Mouse (Mus musculus): ENCODE results near the gene Kctd14.
"Not testable (repeated sequence)": the region's sequence is repeated elsewhere in the genome, so short reads cannot be mapped to it uniquely, and the experiment has no call there.

Gene Kctd14

GRCm38 (mm10) chr7:97451023-97451422 lies at the start of gene Kctd14:
Gene Kctd14 (plus strand): TSS chr7:97451323.
- not testable (repeated sequence) for DNase-seq (ENCODE audit: low spot score)

GRCm38 (mm10) chr7:97407145-97407544 lies 44.0 kb upstream of the Kctd14 start:
- DNase-seq (ENCODE audit: low spot score): no peak

GRCm38 (mm10) chr7:97411106-97411505 lies 40.0 kb upstream of the Kctd14 start:
- no peak for DNase-seq (ENCODE audit: low spot score)

- DNase-seq (ENCODE audit: low spot score): no peak
These were observed 39.5 kb upstream of the Kctd14 start for GRCm38 (mm10) chr7:97411575-97411974.

GRCm38 (mm10) chr7:97413981-97414380 lies 37.1 kb upstream of the Kctd14 start:
- no peak for DNase-seq (ENCODE audit: low spot score)

- DNase-seq (ENCODE audit: low spot score): no peak
These were observed 36.7 kb upstream of the Kctd14 start for GRCm38 (mm10) chr7:97414426-97414825.

- DNase-seq (ENCODE audit: low spot score): no peak
These were observed 36.0 kb upstream of the Kctd14 start for GRCm38 (mm10) chr7:97414915-97415687.

GRCm38 (mm10) chr7:97416473-97416872 lies 34.6 kb upstream of the Kctd14 start:
- no peak for DNase-seq (ENCODE audit: low spot score)

GRCm38 (mm10) chr7:97416906-97417777 lies 34.0 kb upstream of the Kctd14 start, which contains the start of gene Thrsp:
Gene Thrsp (minus strand): TSS chr7:97417730.
- DNase-seq (ENCODE audit: low spot score): peak; percentile 63

- DNase-seq (ENCODE audit: low spot score): no peak
These were observed 32.4 kb upstream of the Kctd14 start for GRCm38 (mm10) chr7:97418717-97419116.

- DNase-seq (ENCODE audit: low spot score): no peak
These were observed 32.0 kb upstream of the Kctd14 start for GRCm38 (mm10) chr7:97419163-97419562.

GRCm38 (mm10) chr7:97420406-97420805 lies 30.7 kb upstream of the Kctd14 start:
- DNase-seq (ENCODE audit: low spot score): no peak

- no peak for DNase-seq (ENCODE audit: low spot score)
These were observed 30.0 kb upstream of the Kctd14 start for GRCm38 (mm10) chr7:97420958-97421651.

GRCm38 (mm10) chr7:97423754-97424153 lies 27.4 kb upstream of the Kctd14 start:
- DNase-seq (ENCODE audit: low spot score): no peak

GRCm38 (mm10) chr7:97424621-97425245 lies 26.4 kb upstream of the Kctd14 start:
- peak; percentile 66 for DNase-seq (ENCODE audit: low spot score)

- no peak for DNase-seq (ENCODE audit: low spot score)
These were observed 24.6 kb upstream of the Kctd14 start for GRCm38 (mm10) chr7:97426566-97426965.

GRCm38 (mm10) chr7:97427296-97427695 lies 23.8 kb upstream of the Kctd14 start:
- DNase-seq (ENCODE audit: low spot score): no peak

GRCm38 (mm10) chr7:97427778-97428420 lies 23.2 kb upstream of the Kctd14 start:
- no peak for DNase-seq (ENCODE audit: low spot score)

GRCm38 (mm10) chr7:97429705-97430104 lies 21.4 kb upstream of the Kctd14 start:
- no peak for DNase-seq (ENCODE audit: low spot score)

GRCm38 (mm10) chr7:97433517-97433916 lies 17.6 kb upstream of the Kctd14 start:
- not testable (repeated sequence) for DNase-seq (ENCODE audit: low spot score)

GRCm38 (mm10) chr7:97434517-97434916 lies 16.6 kb upstream of the Kctd14 start:
- no peak for DNase-seq (ENCODE audit: low spot score)
